Mouse (Mus musculus): ENCODE results near the gene Brwd1. TPM values are rescaled to one million over a fixed set of nuclear protein-coding genes. Genes with fewer than 3 reads are reported as not detected.

Gene Brwd1
- polyA plus RNA-seq, 1 experiment from 2014 or later: 74.5 TPM

DNA sequence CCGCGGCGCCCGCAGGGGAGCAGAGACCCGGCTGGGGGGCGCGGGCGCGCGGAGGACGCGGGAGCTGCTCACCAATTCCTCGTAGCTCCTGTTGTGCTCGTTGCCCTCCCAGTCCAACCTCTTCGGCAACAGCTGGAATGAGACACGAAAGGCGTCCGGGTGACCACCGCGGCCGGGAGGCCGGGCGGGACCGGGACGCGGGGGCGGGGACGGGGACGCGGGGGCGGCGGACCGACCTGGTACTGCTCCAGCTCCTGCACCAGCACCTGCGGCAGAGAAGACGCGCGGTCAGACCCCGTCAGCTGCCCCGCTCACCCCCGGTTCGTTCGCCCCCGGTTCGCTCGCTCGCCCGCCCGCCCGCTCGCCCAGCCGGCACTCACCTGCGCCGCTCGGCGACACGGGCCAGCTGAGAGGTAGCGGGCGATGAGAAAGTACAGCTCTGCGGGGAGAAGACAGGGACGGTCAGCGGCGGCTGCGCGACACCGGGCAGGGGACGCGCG, 534 bp downstream of the Brwd1 start:
- Histone ChIP-seq H3K27ac (ENCODE audit: low read length) (peak overlapping the region; percentile 98), H3K9ac (replicated peaks; ENCODE audit: low read length) (peak overlapping the region; percentile 99), H3K4me1 (ENCODE audit: insufficient read depth, low read length) (peaks cover 12% of the 10 kb centered on the region), H3K4me3 (ENCODE audit: low read length) (peak overlapping the region; percentile 99), H3K36me3 (ENCODE audit: insufficient read depth, low read length) (peaks cover 18% of the 10 kb centered on the region; the same call in 1 of the 2 replicates), H3K4me2 (replicated peaks; ENCODE audit: low read depth, low read length) (peak overlapping the region; percentile 73), H3K9me3 (ENCODE audit: low read length) (no peaks in the 10 kb centered on the region), H3K27me3 (ENCODE audit: insufficient read depth, low read length) (no peaks in the 10 kb centered on the region)
- peak; percentile 41 for ATAC-seq (ENCODE audit: low FRiP score, low TSS enrichment)
- WGBS: 0% methylated on average over 55 of the region's 68 CpGs

- Histone ChIP-seq H3K4me3 (ENCODE audit: low read length) (peak overlapping the region; percentile 99), H3K9ac (replicated peaks; ENCODE audit: low read length) (peak overlapping the region; percentile 99), H3K27me3 (ENCODE audit: insufficient read depth, low read length) (no peaks in the 10 kb centered on the region), H3K36me3 (ENCODE audit: insufficient read depth, low read length) (peaks cover 19% of the 10 kb centered on the region; the same call in 1 of the 2 replicates), H3K4me2 (replicated peaks; ENCODE audit: low read depth, low read length) (peak overlapping the region; percentile 73), H3K4me1 (ENCODE audit: insufficient read depth, low read length) (peaks cover 12% of the 10 kb centered on the region), H3K9me3 (ENCODE audit: low read length) (no peaks in the 10 kb centered on the region), H3K27ac (ENCODE audit: low read length) (peak overlapping the region; percentile 98)
- WGBS: under 1% methylated on average over 13 of the region's 28 CpGs
- ATAC-seq (ENCODE audit: low FRiP score, low TSS enrichment): peak; percentile 85
Measured at GRCm38 (mm10) chr16:96081331-96081730, 995 bp downstream of the Brwd1 start.

GRCm38 (mm10) chr16:96080524-96080923, 1.8 kb downstream of the Brwd1 start:
- WGBS: 83% methylated on average over 7 of the region's 7 CpGs
- no peaks in the 10 kb centered on the region for H3K9me3 ChIP-seq (ENCODE audit: low read length)
- peaks cover 20% of the 10 kb centered on the region; the same call in 1 of the 2 replicates for H3K36me3 ChIP-seq (ENCODE audit: insufficient read depth, low read length)
- ATAC-seq (ENCODE audit: low FRiP score, low TSS enrichment): no peak
- no peak overlapping the region for H3K27ac ChIP-seq (ENCODE audit: low read length)
- peak overlapping the region; percentile 73; the same call in 1 of the 2 replicates for H3K4me2 ChIP-seq (replicated peaks; ENCODE audit: low read depth, low read length)
- H3K27me3 ChIP-seq (ENCODE audit: insufficient read depth, low read length): no peaks in the 10 kb centered on the region
- peaks cover 12% of the 10 kb centered on the region for H3K4me1 ChIP-seq (ENCODE audit: insufficient read depth, low read length)
- no peak overlapping the region for H3K9ac ChIP-seq (replicated peaks; ENCODE audit: low read length)
- no peak overlapping the region for H3K4me3 ChIP-seq (ENCODE audit: low read length)

GRCm38 (mm10) chr16:96068364-96068763, 14.0 kb downstream of the Brwd1 start:
- Histone ChIP-seq H3K9ac (replicated peaks; ENCODE audit: low read length) (no peak overlapping the region), H3K4me3 (ENCODE audit: low read length) (no peak overlapping the region), H3K4me1 (ENCODE audit: insufficient read depth, low read length) (no peaks in the 10 kb centered on the region), H3K27ac (ENCODE audit: low read length) (no peak overlapping the region), H3K36me3 (ENCODE audit: insufficient read depth, low read length) (peaks cover 62% of the 10 kb centered on the region), H3K27me3 (ENCODE audit: insufficient read depth, low read length) (no peaks in the 10 kb centered on the region), H3K4me2 (replicated peaks; ENCODE audit: low read depth, low read length) (no peak overlapping the region), H3K9me3 (ENCODE audit: low read length) (no peaks in the 10 kb centered on the region)
- ATAC-seq (ENCODE audit: low FRiP score, low TSS enrichment): no peak
- WGBS: 94% methylated on average over 6 of the region's 6 CpGs

- no peak for ATAC-seq (ENCODE audit: low FRiP score, low TSS enrichment)
- H3K4me2 ChIP-seq (replicated peaks; ENCODE audit: low read depth, low read length): no peak overlapping the region
Measured at GRCm38 (mm10) chr16:96066174-96066573, 16.2 kb downstream of the Brwd1 start.

GRCm38 (mm10) chr16:96064649-96065048, 17.7 kb downstream of the Brwd1 start:
- H3K27me3 ChIP-seq (ENCODE audit: insufficient read depth, low read length): no peaks in the 10 kb centered on the region
- H3K4me3 ChIP-seq (ENCODE audit: low read length): no peak overlapping the region
- H3K4me2 ChIP-seq (replicated peaks; ENCODE audit: low read depth, low read length): no peak overlapping the region
- H3K36me3 ChIP-seq (ENCODE audit: insufficient read depth, low read length): peaks cover 78% of the 10 kb centered on the region
- WGBS: 94% methylated on average over 6 of the region's 6 CpGs
- ATAC-seq (ENCODE audit: low FRiP score, low TSS enrichment): no peak
- no peaks in the 10 kb centered on the region for H3K9me3 ChIP-seq (ENCODE audit: low read length)
- no peaks in the 10 kb centered on the region for H3K4me1 ChIP-seq (ENCODE audit: insufficient read depth, low read length)
- H3K27ac ChIP-seq (ENCODE audit: low read length): no peak overlapping the region
- H3K9ac ChIP-seq (replicated peaks; ENCODE audit: low read length): no peak overlapping the region

More at GRCm38 (mm10) chr16:96066174-96066573, 16.2 kb downstream of the Brwd1 start:
- H3K9me3 ChIP-seq (ENCODE audit: low read length): no peaks in the 10 kb centered on the region
- H3K27me3 ChIP-seq (ENCODE audit: insufficient read depth, low read length): no peaks in the 10 kb centered on the region
- peaks cover 70% of the 10 kb centered on the region for H3K36me3 ChIP-seq (ENCODE audit: insufficient read depth, low read length)
- no peak overlapping the region for H3K4me3 ChIP-seq (ENCODE audit: low read length)
- H3K27ac ChIP-seq (ENCODE audit: low read length): no peak overlapping the region
- H3K4me1 ChIP-seq (ENCODE audit: insufficient read depth, low read length): no peaks in the 10 kb centered on the region
- 95% methylated on average over 12 of the region's 12 CpGs for WGBS
- H3K9ac ChIP-seq (replicated peaks; ENCODE audit: low read length): no peak overlapping the region

DNA sequence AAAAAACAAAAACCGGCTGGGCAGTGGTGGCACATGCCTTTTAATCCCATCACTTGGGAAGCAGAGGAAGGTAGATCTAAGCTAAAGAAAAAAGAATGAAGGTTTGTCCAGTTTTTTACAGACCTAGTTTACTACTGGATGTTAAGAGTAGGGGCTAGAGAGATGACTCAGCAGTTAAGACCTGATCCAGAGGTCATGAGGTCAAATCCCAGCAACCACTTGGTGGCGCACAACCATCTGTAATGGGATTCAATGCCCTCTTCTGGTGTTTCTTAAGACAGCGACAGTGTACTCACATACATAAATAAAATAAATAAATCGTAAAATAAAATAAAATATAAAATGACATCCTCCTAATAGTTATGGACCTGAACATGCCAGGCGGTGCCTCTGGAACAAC, 38.2 kb downstream of the Brwd1 start:
- WGBS: 64% methylated on average over 5 of the region's 5 CpGs
- Histone ChIP-seq H3K27ac (ENCODE audit: low read length) (no peak overlapping the region), H3K9me3 (ENCODE audit: low read length) (no peaks in the 10 kb centered on the region), H3K9ac (replicated peaks; ENCODE audit: low read length) (no peak overlapping the region), H3K27me3 (ENCODE audit: insufficient read depth, low read length) (no peaks in the 10 kb centered on the region), H3K36me3 (ENCODE audit: insufficient read depth, low read length) (peaks cover 66% of the 10 kb centered on the region), H3K4me2 (replicated peaks; ENCODE audit: low read depth, low read length) (no peak overlapping the region), H3K4me1 (ENCODE audit: insufficient read depth, low read length) (no peaks in the 10 kb centered on the region), H3K4me3 (ENCODE audit: low read length) (no peak overlapping the region)
- ATAC-seq (ENCODE audit: low FRiP score, low TSS enrichment): no peak

- WGBS: 92% methylated on average over 4 of the region's 4 CpGs
- Histone ChIP-seq H3K27ac (ENCODE audit: low read length) (no peak overlapping the region), H3K4me3 (ENCODE audit: low read length) (no peak overlapping the region), H3K4me1 (ENCODE audit: insufficient read depth, low read length) (no peaks in the 10 kb centered on the region), H3K27me3 (ENCODE audit: insufficient read depth, low read length) (no peaks in the 10 kb centered on the region), H3K4me2 (replicated peaks; ENCODE audit: low read depth, low read length) (no peak overlapping the region), H3K36me3 (ENCODE audit: insufficient read depth, low read length) (peaks cover 75% of the 10 kb centered on the region), H3K9ac (replicated peaks; ENCODE audit: low read length) (no peak overlapping the region), H3K9me3 (ENCODE audit: low read length) (no peaks in the 10 kb centered on the region)
- no peak for ATAC-seq (ENCODE audit: low FRiP score, low TSS enrichment)
Measured at GRCm38 (mm10) chr16:96040691-96041090, 41.6 kb downstream of the Brwd1 start.

DNA sequence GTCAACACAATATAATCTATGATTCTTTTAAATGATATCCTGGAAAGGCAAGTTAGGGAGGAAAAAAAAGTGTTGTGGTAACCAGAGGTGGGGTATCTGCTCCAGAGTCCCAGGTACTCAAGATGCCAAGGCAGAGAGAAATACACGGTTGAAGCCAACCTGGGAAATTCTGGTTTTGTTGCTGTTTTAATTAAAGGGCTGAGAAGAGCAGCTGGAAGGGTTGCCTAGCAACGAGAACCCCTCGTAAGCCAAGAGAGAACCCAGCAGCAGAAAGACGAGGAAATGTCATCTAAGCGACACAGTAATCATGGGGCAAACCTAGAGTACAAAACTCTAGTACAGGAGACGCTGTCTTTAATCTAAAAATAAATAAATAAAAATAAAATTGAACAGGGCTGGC, 42.8 kb downstream of the Brwd1 start:
- no peak for ATAC-seq (ENCODE audit: low FRiP score, low TSS enrichment)
- no peaks in the 10 kb centered on the region for H3K27me3 ChIP-seq (ENCODE audit: insufficient read depth, low read length)
- no peak overlapping the region for H3K4me3 ChIP-seq (ENCODE audit: low read length)
- H3K4me2 ChIP-seq (replicated peaks; ENCODE audit: low read depth, low read length): no peak overlapping the region
- H3K36me3 ChIP-seq (ENCODE audit: insufficient read depth, low read length): peaks cover 79% of the 10 kb centered on the region
- no peaks in the 10 kb centered on the region for H3K9me3 ChIP-seq (ENCODE audit: low read length)
- H3K4me1 ChIP-seq (ENCODE audit: insufficient read depth, low read length): no peaks in the 10 kb centered on the region
- no peak overlapping the region for H3K9ac ChIP-seq (replicated peaks; ENCODE audit: low read length)
- no peak overlapping the region for H3K27ac ChIP-seq (ENCODE audit: low read length)
- 76% methylated on average over 6 of the region's 6 CpGs for WGBS

GRCm38 (mm10) chr16:96034473-96034872, 47.9 kb downstream of the Brwd1 start:
- Histone ChIP-seq H3K9me3 (ENCODE audit: low read length) (no peaks in the 10 kb centered on the region), H3K4me3 (ENCODE audit: low read length) (no peak overlapping the region), H3K4me2 (replicated peaks; ENCODE audit: low read depth, low read length) (no peak overlapping the region), H3K9ac (replicated peaks; ENCODE audit: low read length) (no peak overlapping the region), H3K27ac (ENCODE audit: low read length) (no peak overlapping the region), H3K27me3 (ENCODE audit: insufficient read depth, low read length) (no peaks in the 10 kb centered on the region), H3K36me3 (ENCODE audit: insufficient read depth, low read length) (peaks cover 86% of the 10 kb centered on the region), H3K4me1 (ENCODE audit: insufficient read depth, low read length) (no peaks in the 10 kb centered on the region)
- ATAC-seq (ENCODE audit: low FRiP score, low TSS enrichment): no peak
- 94% methylated on average over 6 of the region's 6 CpGs for WGBS
